Mouse (Mus musculus) cerebellum, adult 8-10 months (tissue): Measurements from ENCODE around the gene Adam11.
"Not testable (repeated sequence)": the region's sequence is repeated elsewhere in the genome, so short reads cannot be mapped to it uniquely, and the experiment has no call there.

ENCODE experiments used
- DNase-seq: peaks from one replicate; pipeline ENCODE4 v3.0.0; 2022

Gene Adam11

GRCm38 (mm10) chr11:102761309-102762210 lies at the start of gene Adam11:
Adam11 (plus strand) TSS chr11:102761439.
- DNase-seq = no peak

- DNase-seq = no peak
These were observed 48.8 kb upstream of the Adam11 start for GRCm38 (mm10) chr11:102712411-102712810.

- DNase-seq = not testable (repeated sequence)
These were observed 46.7 kb upstream of the Adam11 start for GRCm38 (mm10) chr11:102714578-102714977.

GRCm38 (mm10) chr11:102716135-102716534 lies 45.1 kb upstream of the Adam11 start:
- no peak for DNase-seq

GRCm38 (mm10) chr11:102725574-102725973 lies 35.7 kb upstream of the Adam11 start:
- DNase-seq = no peak

GRCm38 (mm10) chr11:102728614-102729013 lies 32.6 kb upstream of the Adam11 start:
- DNase-seq = peak; percentile 63

- no peak for DNase-seq
These were observed 31.4 kb upstream of the Adam11 start for GRCm38 (mm10) chr11:102729835-102730234.

GRCm38 (mm10) chr11:102731366-102731765 lies 29.9 kb upstream of the Adam11 start:
- peak; percentile 51 for DNase-seq

GRCm38 (mm10) chr11:102733146-102733545 lies 28.1 kb upstream of the Adam11 start:
- DNase-seq = no peak

- DNase-seq = no peak
These were observed 26.3 kb upstream of the Adam11 start for GRCm38 (mm10) chr11:102734961-102735360.

GRCm38 (mm10) chr11:102738046-102738445 lies 23.2 kb upstream of the Adam11 start:
- peak; percentile 25 for DNase-seq

GRCm38 (mm10) chr11:102739278-102739966 lies 21.8 kb upstream of the Adam11 start:
- DNase-seq = peak; percentile 86

GRCm38 (mm10) chr11:102740634-102741033 lies 20.6 kb upstream of the Adam11 start:
- DNase-seq = no peak

GRCm38 (mm10) chr11:102741129-102741950 lies 19.9 kb upstream of the Adam11 start:
- DNase-seq = peak; percentile 87

- peak; percentile 50 for DNase-seq
These were observed 19.2 kb upstream of the Adam11 start for GRCm38 (mm10) chr11:102742066-102742465.

GRCm38 (mm10) chr11:102742843-102743242 lies 18.4 kb upstream of the Adam11 start:
- peak; percentile 38 for DNase-seq

- peak; percentile 31 for DNase-seq
These were observed 16.5 kb upstream of the Adam11 start for GRCm38 (mm10) chr11:102744746-102745145.

- DNase-seq = no peak
These were observed 13.4 kb upstream of the Adam11 start for GRCm38 (mm10) chr11:102747866-102748265.

- DNase-seq = peak; percentile 81
These were observed 12.9 kb upstream of the Adam11 start for GRCm38 (mm10) chr11:102748381-102748780.

GRCm38 (mm10) chr11:102749712-102750111 lies 11.5 kb upstream of the Adam11 start:
- no peak for DNase-seq

GRCm38 (mm10) chr11:102752896-102753590 lies 8.2 kb upstream of the Adam11 start:
- DNase-seq = peak; percentile 30

- DNase-seq = no peak
These were observed 7.5 kb upstream of the Adam11 start for GRCm38 (mm10) chr11:102753591-102754324.
